Mouse (Mus musculus) cortical plate, adult 2 months (tissue): ENCODE data around the gene Txndc9.

Experiments used
- CTCF ChIP-seq: fragments of 200-500 bp; IDR thresholded peaks from 2 replicates; pipeline ENCODE4 v1.5.1; 2011; ENCODE audit warnings: mild to moderate bottlenecking, control low read depth, low read length; ENCODE audit not compliant: insufficient read depth; ENCODE audit errors: extremely low read depth
- POLR2A ChIP-seq: fragments of 200-500 bp; IDR thresholded peaks from 2 replicates; pipeline ENCODE4 v1.6.1; 2011; ENCODE audit warnings: mild to moderate bottlenecking, low read length, control low read depth; ENCODE audit not compliant: insufficient read depth; ENCODE audit errors: extremely low read depth

GRCm38 (mm10) chr1:37985764-37986323 lies 11.8 kb downstream of the Txndc9 start:
- TF ChIP-seq POLR2A: no peak
- TF ChIP-seq CTCF: peak; percentile 82
